Mouse (Mus musculus) stomach, embryonic 15.5 days (tissue): Measurements from ENCODE around the gene Gxylt1. TPM values are rescaled to one million over a fixed set of nuclear protein-coding genes. Genes with fewer than 3 reads are reported as not detected.
A peak's percentile ranks its signal among the peaks of the same experiment; 100 is the strongest.

Experiments used
- ATAC-seq: fragments of 200-750 bp; cut with Nextera tagmentation; 2 replicates; pipeline ENCODE4 v1.8.0; 2017; ENCODE audit warnings: low read depth, moderate number of reproducible peaks, moderate TSS enrichment; ENCODE audit not compliant: insufficient read depth, low FRiP score
- H3K27ac ChIP-seq: fragments of 300-500 bp; sonication (generic); 2 replicates; pipeline ENCODE4 v1.5.1; 2015; ENCODE audit warnings: mild to moderate bottlenecking, inconsistent platforms
- H3K27me3 ChIP-seq: fragments of 300-500 bp; sonication (generic); replicated peaks from 2 replicates; pipeline ENCODE4 v1.6.1; 2015; ENCODE audit warnings: inconsistent platforms
- H3K36me3 ChIP-seq: fragments of 300-500 bp; sonication (generic); 2 replicates; pipeline ENCODE4 v1.6.1; 2015; ENCODE audit warnings: inconsistent platforms
- H3K4me1 ChIP-seq: fragments of 300-500 bp; sonication (generic); 2 replicates; pipeline ENCODE4 v1.6.1; 2015; ENCODE audit warnings: inconsistent platforms
- H3K4me2 ChIP-seq: fragments of 300-500 bp; sonication (generic); 2 replicates; pipeline ENCODE4 v1.6.1; 2015; ENCODE audit warnings: mild to moderate bottlenecking, inconsistent platforms
- H3K4me3 ChIP-seq: fragments of 300-500 bp; sonication (generic); replicated peaks from 2 replicates; pipeline ENCODE4 v1.5.1; 2015; ENCODE audit warnings: inconsistent platforms
- H3K9ac ChIP-seq: fragments of 300-500 bp; sonication (generic); 2 replicates; pipeline ENCODE4 v1.6.1; 2015; ENCODE audit warnings: inconsistent platforms
- H3K9me3 ChIP-seq: fragments of 300-500 bp; sonication (generic); 2 replicates; pipeline ENCODE4 v1.6.1; 2016; ENCODE audit warnings: inconsistent platforms
- WGBS: fragments of 180-500 bp; shearing (Covaris S2); methylation state at CpG from one replicate; pipeline ENCODE4 v1.1.7; 2015; 5-methylcytosine and 5-hydroxymethylcytosine counted together
- polyA plus RNA-seq: library from polyadenylated mRNA; unstranded; fragments of >200 nt; fragmentation: Nextera tagmentation; extraction: Ambion mirVana; gene quantifications from 2 replicates; pipeline ENCODE4 v1.2.1, GENCODE M21; 2015

Gxylt1 gene
- polyA plus RNA-seq, 1 experiment from 2014 or later: 11.7 TPM

DNA sequence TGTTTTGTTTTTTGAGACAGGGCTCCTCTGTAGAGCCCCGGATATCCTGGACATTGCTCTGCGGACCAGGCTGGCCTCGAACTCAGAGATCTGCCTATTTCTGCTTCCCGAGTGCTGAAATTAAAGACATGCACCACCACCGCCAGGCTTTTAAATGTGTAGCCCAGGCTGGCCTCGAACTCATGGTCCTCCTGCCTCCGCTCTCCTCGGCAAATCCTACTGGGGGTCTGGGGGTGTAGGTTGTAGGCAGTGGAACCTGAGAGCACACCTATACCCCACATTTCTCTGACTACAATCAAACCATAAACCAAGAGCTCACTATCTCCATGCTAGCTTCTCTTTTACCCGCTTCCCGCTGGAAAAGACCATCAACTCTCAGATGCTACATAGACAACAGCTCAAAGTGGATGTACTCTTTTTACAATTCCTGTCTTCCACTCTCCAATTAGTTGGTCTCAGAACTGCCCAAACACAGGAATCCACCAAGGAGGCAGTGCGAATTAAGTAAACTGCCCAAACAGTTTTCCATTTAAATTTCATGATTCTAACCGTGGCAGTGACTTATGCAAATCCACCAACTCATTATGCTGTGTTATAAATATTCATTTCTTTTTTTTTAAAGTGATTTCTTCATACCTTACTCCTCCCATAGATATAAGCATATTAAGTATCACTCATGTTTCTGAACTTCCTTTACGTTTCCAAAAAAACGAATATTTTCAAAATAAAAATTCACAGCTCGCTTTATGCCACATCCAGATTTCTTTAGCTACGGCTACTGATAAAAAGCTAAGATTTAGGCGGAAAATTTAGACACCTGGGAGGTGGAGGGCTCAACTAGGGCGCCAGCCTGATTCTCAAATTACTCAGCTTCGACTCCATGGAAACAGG lies 946 bp downstream of the Gxylt1 start:
- no peaks in the 10 kb centered on the region for H3K27me3 ChIP-seq
- no peak for ATAC-seq
- peak overlapping the region; percentile 81 for H3K4me3 ChIP-seq
- 42% methylated on average over 19 of the region's 19 CpGs for WGBS
- peaks cover 27% of the 10 kb centered on the region for H3K4me1 ChIP-seq
- H3K36me3 ChIP-seq: no peaks in the 10 kb centered on the region
- peak overlapping the region; percentile 61 for H3K4me2 ChIP-seq
- peak overlapping the region; percentile 92 for H3K27ac ChIP-seq
- no peaks in the 10 kb centered on the region for H3K9me3 ChIP-seq
- H3K9ac ChIP-seq: peak overlapping the region; percentile 80; the same call in 1 of the 2 replicates

GRCm38 (mm10) chr15:93272948-93273347 lies 2.0 kb downstream of the Gxylt1 start:
- no peak for ATAC-seq
- Histone ChIP-seq H3K9me3 (no peaks in the 10 kb centered on the region), H3K27ac (0 out of 2 replicates have a peak overlapping the region, but pooled peaks have one; percentile 13), H3K9ac (no peak overlapping the region; the same call in 1 of the 2 replicates), H3K36me3 (no peaks in the 10 kb centered on the region), H3K4me3 (no peak overlapping the region), H3K4me1 (peaks cover 27% of the 10 kb centered on the region), H3K27me3 (no peaks in the 10 kb centered on the region), H3K4me2 (peak overlapping the region; percentile 37)
- 76% methylated on average over 9 of the region's 9 CpGs for WGBS

GRCm38 (mm10) chr15:93270289-93270855 lies 4.6 kb downstream of the Gxylt1 start:
- no peaks in the 10 kb centered on the region for H3K9me3 ChIP-seq
- no peaks in the 10 kb centered on the region for H3K27me3 ChIP-seq
- H3K36me3 ChIP-seq: no peaks in the 10 kb centered on the region
- no peak overlapping the region for H3K27ac ChIP-seq
- H3K4me1 ChIP-seq: peaks cover 16% of the 10 kb centered on the region
- no peak overlapping the region for H3K4me2 ChIP-seq
- no peak overlapping the region for H3K9ac ChIP-seq
- no peak for ATAC-seq
- 77% methylated on average over 9 of the region's 9 CpGs for WGBS
- H3K4me3 ChIP-seq: no peak overlapping the region

DNA sequence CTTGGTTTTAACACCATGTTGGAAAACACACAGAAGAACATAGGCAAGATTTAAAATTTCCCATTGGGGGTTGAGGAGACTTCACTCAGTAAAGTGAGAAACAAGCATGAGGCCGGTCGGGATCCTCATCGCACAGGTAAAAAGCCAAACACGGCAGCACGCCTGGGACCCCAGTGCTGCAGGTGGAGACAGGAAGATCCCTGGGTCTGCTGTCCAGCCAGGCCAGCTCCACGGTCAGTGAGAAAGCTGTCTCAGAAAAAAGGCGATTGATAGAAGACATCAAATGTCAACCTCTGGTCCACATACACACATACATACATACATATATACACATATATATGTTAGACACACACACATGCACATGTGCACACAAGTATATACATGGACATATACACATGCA lies 5.4 kb downstream of the Gxylt1 start:
- 95% methylated on average over 7 of the region's 7 CpGs for WGBS
- Histone ChIP-seq H3K9me3 (no peaks in the 10 kb centered on the region), H3K4me2 (no peak overlapping the region), H3K27me3 (no peaks in the 10 kb centered on the region), H3K4me3 (no peak overlapping the region), H3K27ac (no peak overlapping the region), H3K4me1 (peaks cover 16% of the 10 kb centered on the region), H3K9ac (no peak overlapping the region), H3K36me3 (no peaks in the 10 kb centered on the region)
- ATAC-seq: no peak

GRCm38 (mm10) chr15:93268001-93268400 lies 7.0 kb downstream of the Gxylt1 start:
- ATAC-seq: no peak
- 97% methylated on average over 1 of the region's 1 CpGs for WGBS
- H3K4me2 ChIP-seq: no peak overlapping the region
- H3K9ac ChIP-seq: no peak overlapping the region
- H3K4me3 ChIP-seq: no peak overlapping the region
- no peaks in the 10 kb centered on the region for H3K9me3 ChIP-seq
- H3K27ac ChIP-seq: no peak overlapping the region
- no peaks in the 10 kb centered on the region for H3K36me3 ChIP-seq
- H3K4me1 ChIP-seq: 0 out of 2 replicates have a peak, but pooled peaks cover 7% of the 10 kb centered on the region
- no peaks in the 10 kb centered on the region for H3K27me3 ChIP-seq

DNA sequence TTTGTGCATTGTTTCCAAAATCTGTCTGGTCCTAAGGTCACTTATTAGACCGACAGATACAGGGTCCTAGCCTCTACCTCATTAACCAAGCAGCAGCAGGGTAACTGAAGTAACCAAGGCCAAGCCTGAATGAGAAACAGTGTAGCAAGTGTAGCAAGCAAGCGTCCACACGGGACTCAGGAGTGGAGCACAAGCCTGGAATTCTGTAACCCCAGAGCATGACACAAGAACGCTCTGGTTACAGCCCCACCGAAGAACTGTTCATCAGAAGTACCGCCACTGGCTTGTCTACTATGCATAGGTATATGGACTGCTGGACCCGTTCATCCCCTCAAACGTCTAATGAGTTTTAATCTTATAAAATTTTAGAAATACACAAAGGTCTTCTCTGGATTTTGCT lies 7.5 kb downstream of the Gxylt1 start:
- Histone ChIP-seq H3K36me3 (no peaks in the 10 kb centered on the region), H3K4me2 (no peak overlapping the region), H3K4me3 (no peak overlapping the region), H3K27me3 (no peaks in the 10 kb centered on the region), H3K4me1 (0 out of 2 replicates have a peak, but pooled peaks cover 3% of the 10 kb centered on the region), H3K27ac (no peak overlapping the region), H3K9me3 (no peaks in the 10 kb centered on the region), H3K9ac (no peak overlapping the region)
- 74% methylated on average over 8 of the region's 8 CpGs for WGBS
- no peak for ATAC-seq

GRCm38 (mm10) chr15:93266361-93266760 lies 8.6 kb downstream of the Gxylt1 start:
- WGBS: 85% methylated on average over 16 of the region's 16 CpGs
- peaks cover under 1% of the 10 kb centered on the region; the same call in 1 of the 2 replicates for H3K36me3 ChIP-seq
- H3K27ac ChIP-seq: no peak overlapping the region
- no peaks in the 10 kb centered on the region for H3K27me3 ChIP-seq
- H3K4me1 ChIP-seq: no peaks in the 10 kb centered on the region
- H3K9me3 ChIP-seq: no peaks in the 10 kb centered on the region
- ATAC-seq: no peak
- no peak overlapping the region for H3K9ac ChIP-seq
- no peak overlapping the region for H3K4me2 ChIP-seq
- H3K4me3 ChIP-seq: no peak overlapping the region

DNA sequence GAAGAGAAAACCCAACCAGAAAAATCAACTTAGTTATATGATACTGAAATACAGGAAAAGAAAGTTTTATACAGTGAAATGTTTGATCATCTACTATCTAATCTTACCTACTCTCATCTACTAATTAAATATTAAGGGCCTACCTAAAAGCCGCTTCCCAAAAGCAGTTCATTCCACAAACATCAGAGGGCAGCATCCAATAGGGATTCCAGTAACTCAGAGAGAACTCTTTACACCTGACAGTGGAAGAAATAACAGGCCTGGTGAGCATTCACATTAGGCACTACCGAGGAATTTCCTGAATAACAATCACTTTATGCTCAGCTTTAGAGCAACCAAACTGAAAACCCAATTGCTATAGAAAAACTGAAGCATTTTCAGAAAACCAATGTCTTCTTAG lies 9.3 kb downstream of the Gxylt1 start:
- H3K9ac ChIP-seq: no peak overlapping the region
- H3K4me1 ChIP-seq: no peaks in the 10 kb centered on the region
- no peak overlapping the region for H3K27ac ChIP-seq
- WGBS: 35% methylated on average over 2 of the region's 2 CpGs
- H3K4me3 ChIP-seq: no peak overlapping the region
- H3K4me2 ChIP-seq: no peak overlapping the region
- no peak for ATAC-seq
- peaks cover 3% of the 10 kb centered on the region; the same call in 1 of the 2 replicates for H3K36me3 ChIP-seq
- no peaks in the 10 kb centered on the region for H3K27me3 ChIP-seq
- H3K9me3 ChIP-seq: no peaks in the 10 kb centered on the region

DNA sequence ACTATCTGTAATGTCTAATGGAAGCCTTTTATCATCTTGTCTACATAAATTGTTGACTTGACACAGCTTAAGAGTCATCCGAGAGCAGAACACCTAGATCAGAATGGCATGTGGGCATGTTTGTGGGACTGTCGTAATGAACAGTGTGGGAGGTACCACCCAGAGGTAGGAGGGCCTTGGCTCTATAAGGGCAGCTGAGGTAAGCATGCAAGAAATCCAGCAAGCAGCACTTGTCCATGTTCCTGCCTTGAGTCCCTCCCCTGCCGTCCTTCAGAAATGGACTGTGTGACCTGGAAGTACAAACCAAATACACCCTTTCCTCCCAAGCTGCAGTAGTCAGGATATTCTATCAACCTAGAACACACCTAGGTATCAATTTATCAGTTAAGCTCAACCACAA lies 9.7 kb downstream of the Gxylt1 start:
- Histone ChIP-seq H3K4me1 (no peaks in the 10 kb centered on the region), H3K36me3 (peaks cover 3% of the 10 kb centered on the region; the same call in 1 of the 2 replicates), H3K27ac (no peak overlapping the region), H3K9me3 (no peaks in the 10 kb centered on the region), H3K27me3 (no peaks in the 10 kb centered on the region), H3K4me3 (no peak overlapping the region), H3K4me2 (no peak overlapping the region), H3K9ac (no peak overlapping the region)
- WGBS: 68% methylated on average over 3 of the region's 3 CpGs
- ATAC-seq: no peak; the same call in 1 of the 2 replicates

DNA sequence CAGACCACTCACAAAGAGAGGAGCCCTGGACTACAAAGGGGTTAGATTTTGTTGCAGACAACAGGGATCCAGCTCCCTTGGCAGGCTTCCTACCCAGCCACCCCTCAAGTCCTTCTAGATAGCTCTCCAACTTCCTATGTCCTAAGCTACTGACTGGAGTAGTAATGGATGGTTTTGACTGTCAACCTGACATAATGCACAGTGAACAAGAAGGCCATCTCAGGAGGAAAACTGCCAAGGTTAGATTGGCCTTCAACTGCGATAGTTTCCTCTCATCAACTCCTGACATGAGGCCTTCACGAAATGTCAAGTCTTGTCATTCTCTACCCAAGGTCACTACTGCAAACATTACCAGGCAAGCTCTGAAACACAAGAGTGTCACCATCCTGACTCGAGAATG lies 10.8 kb downstream of the Gxylt1 start:
- Histone ChIP-seq H3K4me1 (no peaks in the 10 kb centered on the region), H3K9ac (no peak overlapping the region), H3K27ac (no peak overlapping the region), H3K4me3 (no peak overlapping the region), H3K4me2 (no peak overlapping the region), H3K27me3 (no peaks in the 10 kb centered on the region), H3K36me3 (peaks cover 3% of the 10 kb centered on the region; the same call in 1 of the 2 replicates), H3K9me3 (no peaks in the 10 kb centered on the region)
- 83% methylated on average over 3 of the region's 3 CpGs for WGBS
- ATAC-seq: no peak

GRCm38 (mm10) chr15:93263566-93263965 lies 11.4 kb downstream of the Gxylt1 start:
- H3K4me1 ChIP-seq: no peaks in the 10 kb centered on the region
- no peak overlapping the region for H3K9ac ChIP-seq
- H3K4me2 ChIP-seq: no peak overlapping the region
- 76% methylated on average over 7 of the region's 7 CpGs for WGBS
- H3K27ac ChIP-seq: no peak overlapping the region
- H3K4me3 ChIP-seq: no peak overlapping the region
- ATAC-seq: no peak
- H3K9me3 ChIP-seq: no peaks in the 10 kb centered on the region
- H3K27me3 ChIP-seq: no peaks in the 10 kb centered on the region
- H3K36me3 ChIP-seq: peaks cover 3% of the 10 kb centered on the region

GRCm38 (mm10) chr15:93262818-93263217 lies 12.2 kb downstream of the Gxylt1 start:
- Histone ChIP-seq H3K27ac (no peak overlapping the region), H3K4me3 (no peak overlapping the region), H3K9me3 (no peaks in the 10 kb centered on the region), H3K4me2 (no peak overlapping the region), H3K9ac (no peak overlapping the region), H3K36me3 (peaks cover 8% of the 10 kb centered on the region), H3K4me1 (no peaks in the 10 kb centered on the region), H3K27me3 (no peaks in the 10 kb centered on the region)
- no peak for ATAC-seq
- WGBS: 43% methylated on average over 5 of the region's 5 CpGs
